Mouse (Mus musculus) cortical plate, adult 2 months (tissue): ENCODE results near the gene Dnajc6.

ENCODE experiments used
- CTCF ChIP-seq: fragments of 200-500 bp; IDR thresholded peaks from 2 replicates; pipeline ENCODE4 v1.5.1; 2011; ENCODE audit warnings: mild to moderate bottlenecking, control low read depth, low read length; ENCODE audit not compliant: insufficient read depth; ENCODE audit errors: extremely low read depth
- POLR2A ChIP-seq: fragments of 200-500 bp; IDR thresholded peaks from 2 replicates; pipeline ENCODE4 v1.6.1; 2011; ENCODE audit warnings: mild to moderate bottlenecking, low read length, control low read depth; ENCODE audit not compliant: insufficient read depth; ENCODE audit errors: extremely low read depth

GRCm38 (mm10) chr4:101656056-101656455, 159.6 kb downstream of the Dnajc6 start:
- TF ChIP-seq CTCF (no peak), POLR2A (no peak)
